Mouse (Mus musculus) brain, embryonic 14.5 days (tissue): Measurements from ENCODE around the gene Il16. TPM values are rescaled to one million over a fixed set of nuclear protein-coding genes. Genes with fewer than 3 reads are reported as not detected.

Experiments
- DNase-seq: peaks from one replicate; pipeline ENCODE4 v3.0.0-alpha.2; 2011; ENCODE audit warnings: low read depth
- CTCF ChIP-seq: fragments of 200-500 bp; IDR thresholded peaks from 2 replicates; pipeline ENCODE4 v1.5.1; 2012; ENCODE audit warnings: inconsistent platforms, mild to moderate bottlenecking, moderate library complexity, borderline replicate concordance; ENCODE audit not compliant: insufficient read depth, insufficient read length; ENCODE audit errors: extremely low read depth
- POLR2A ChIP-seq: fragments of 200-500 bp; IDR thresholded peaks from 2 replicates; pipeline ENCODE4 v1.6.1; 2012; ENCODE audit warnings: mild to moderate bottlenecking, inconsistent platforms, borderline replicate concordance; ENCODE audit not compliant: poor library complexity, insufficient read depth, insufficient read length, severe bottlenecking; ENCODE audit errors: extremely low read depth
- polyA plus RNA-seq: library from polyadenylated mRNA; depleted of rRNA; stranded (reverse); fragments of >200 nt; gene quantifications from 2 replicates; pipeline ENCODE4 v1.2.3, GENCODE M21; 2012

The Il16 gene
- polyA plus RNA-seq, 1 experiment, result 1.2 TPM

DNA sequence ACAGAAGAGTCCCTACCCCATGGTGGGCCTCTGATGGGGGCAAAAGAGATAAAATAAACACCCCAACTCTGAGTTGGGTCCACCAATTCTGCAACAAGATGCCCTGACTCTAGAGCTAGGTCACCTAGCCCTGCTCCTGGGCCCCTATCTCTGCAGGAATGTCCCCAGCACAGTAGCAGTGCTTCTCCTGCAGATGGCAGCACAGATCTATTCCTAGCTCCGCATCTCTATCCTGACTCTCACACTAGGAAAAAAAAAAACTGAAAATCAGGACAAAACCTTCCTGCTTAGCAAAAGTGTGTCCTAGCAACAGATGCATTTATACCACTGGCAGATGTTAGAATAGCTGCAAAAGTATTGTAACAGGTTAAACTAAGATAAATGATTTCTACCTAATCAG is 76.8 kb downstream of the Il16 start:
- TF ChIP-seq CTCF (peak; percentile 75; the same call in 1 of the 2 replicates), POLR2A (no peak)
- DNase-seq, result peak; percentile 66

DNA sequence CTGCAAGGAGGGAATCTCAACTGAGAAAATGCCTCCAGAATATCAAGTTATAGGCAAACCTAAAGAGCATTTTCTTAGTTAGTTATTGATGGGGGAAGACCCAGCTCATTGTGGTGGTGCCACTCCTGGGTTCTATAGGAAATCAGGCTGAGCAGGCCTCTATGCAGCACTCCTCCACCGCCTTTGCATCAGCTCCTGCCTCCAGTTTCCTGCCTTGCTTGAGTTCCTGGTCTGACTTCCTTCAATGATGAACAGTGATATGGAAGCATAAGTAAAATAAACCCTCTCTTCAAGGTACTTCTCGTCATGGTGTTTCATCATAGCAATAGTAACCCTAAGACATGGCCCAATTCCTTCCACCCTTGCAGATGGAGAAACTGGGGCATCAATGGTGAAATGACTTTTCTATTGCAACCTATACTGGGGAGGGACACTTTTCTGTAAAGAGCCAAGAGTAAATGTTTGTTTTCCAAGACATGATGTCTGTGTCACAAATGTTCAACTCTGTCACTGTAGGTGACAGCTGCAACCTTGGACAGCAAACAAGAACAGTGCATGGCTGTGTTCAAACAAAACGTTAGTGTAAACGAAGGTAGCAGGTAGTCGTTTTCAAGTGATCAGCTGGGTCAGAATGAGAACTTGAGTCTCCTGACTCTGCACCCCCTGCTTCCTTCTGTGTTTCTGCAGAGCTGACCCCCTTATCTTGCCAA is 77.4 kb downstream of the Il16 start:
- DNase-seq, result no peak
- TF ChIP-seq POLR2A, result no peak
- TF ChIP-seq CTCF, result no peak

DNA sequence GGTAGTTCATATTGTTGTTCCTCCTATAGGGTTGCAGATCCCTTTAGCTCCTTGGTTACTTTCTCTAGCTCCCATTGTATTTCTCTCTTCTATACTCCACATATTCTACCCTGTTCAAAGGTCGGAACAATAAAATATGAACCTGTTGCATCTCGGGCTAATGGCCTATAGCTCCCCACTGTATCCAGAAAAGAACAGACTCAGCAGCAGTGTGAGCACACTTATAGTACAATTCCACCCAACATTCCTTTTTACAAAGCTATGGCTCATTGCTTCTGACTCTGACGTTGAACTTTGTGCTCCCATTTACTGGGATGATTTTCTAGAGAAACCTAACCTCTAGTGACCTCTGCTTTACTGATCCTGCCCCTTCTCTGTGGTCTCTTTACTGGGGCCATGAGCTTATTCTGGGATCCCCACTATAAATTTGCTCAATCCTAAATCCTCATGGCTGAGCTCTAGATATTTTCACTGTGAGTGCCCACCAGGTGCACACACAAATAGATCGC is 79.4 kb downstream of the Il16 start:
- TF ChIP-seq CTCF (no peak), POLR2A (no peak)
- DNase-seq, result no peak

DNA sequence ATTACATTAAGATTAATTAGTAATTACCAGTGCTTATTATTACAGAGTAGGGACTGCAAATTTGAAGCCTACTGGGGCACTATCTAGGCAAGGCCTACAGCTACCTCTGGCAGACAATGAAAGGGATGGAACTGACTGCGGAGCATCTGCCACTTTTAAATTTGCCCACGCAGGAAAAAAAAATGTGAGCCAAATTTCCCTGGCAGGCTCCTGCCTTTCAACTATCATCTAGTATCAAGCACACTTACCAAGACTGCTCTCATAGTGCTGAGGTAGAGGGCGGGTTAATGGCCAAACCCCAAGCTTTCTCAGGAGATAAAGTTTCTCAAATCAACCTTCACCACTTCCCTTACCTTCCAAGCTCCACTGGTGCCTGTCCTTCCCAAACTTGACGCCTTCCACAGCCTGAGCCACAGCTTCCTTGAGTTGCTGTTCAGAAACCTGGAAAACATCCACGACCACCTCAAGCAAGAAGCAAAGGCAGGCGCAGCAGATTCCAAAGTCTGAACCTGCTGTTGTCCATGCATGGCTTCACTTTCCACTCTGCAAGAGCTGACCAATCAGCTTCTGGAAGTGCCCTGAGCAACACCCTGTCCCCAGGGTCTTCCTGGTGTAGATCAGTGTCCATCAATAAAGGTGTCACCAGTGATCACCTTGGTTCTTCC is 82.7 kb downstream of the Il16 start:
- TF ChIP-seq CTCF (no peak), POLR2A (no peak)
- peak; percentile 28 for DNase-seq

DNA sequence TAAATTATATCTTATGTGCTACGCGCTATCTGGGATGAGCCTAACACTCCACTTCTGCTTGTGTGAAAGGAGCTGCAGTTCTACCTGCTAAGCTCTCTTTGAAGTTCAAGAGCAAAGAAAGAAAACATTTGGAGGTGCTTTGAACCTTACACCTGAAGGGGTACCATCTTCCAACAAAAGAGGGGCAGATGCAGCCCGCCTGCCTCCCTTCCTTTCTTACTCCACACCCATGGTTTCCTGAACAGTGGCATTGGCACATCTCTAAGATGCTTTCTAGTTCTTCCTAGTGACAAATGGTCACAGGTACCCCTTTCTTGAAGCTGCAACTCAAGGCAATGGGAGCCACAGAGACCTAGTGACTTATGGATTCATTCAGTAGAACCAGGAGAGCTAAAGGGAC is 83.8 kb downstream of the Il16 start:
- no peak for DNase-seq
- TF ChIP-seq CTCF (no peak), POLR2A (no peak)

DNA sequence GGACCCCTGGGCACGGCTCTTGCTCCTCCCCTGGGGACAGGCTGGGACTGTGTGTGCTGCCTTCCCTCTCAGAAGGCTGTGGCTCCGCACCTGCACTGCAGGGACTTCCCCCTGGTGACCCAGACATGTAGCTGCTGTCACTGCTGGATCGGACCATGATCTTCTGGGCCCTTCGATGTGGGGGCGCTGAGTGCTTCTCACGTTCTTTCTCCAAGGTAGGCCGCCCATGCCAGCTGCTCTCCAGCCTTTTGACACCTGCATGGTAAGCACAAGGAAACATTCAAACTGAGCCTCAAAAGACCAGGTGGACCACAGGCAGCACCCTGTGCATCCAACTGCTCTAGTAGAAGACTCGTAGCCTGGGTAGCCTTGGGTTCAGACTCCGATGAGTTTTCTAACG is 84.5 kb downstream of the Il16 start:
- no peak for TF ChIP-seq CTCF
- no peak for TF ChIP-seq POLR2A
- no peak for DNase-seq

DNA sequence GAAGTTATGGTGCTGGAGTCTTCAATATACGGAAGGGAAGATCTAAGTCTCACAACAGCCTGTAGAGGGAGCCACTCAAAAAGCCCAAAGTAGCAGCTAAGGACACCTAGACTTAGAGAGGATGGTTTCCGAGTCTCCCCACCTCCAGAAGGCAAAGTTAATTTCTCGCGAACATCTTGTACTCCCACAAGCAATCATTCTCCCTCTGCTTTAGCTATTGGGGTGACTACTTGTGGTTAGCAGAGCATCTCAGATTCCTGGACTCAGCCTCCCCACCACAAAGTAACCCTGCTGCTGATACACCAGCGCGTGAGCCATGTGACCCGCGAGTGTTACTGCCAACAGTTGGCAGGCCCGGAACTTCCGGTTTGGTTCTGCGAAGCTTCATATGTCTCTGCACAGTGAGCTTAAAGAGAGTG is 85.2 kb downstream of the Il16 start:
- DNase-seq, result no peak
- TF ChIP-seq POLR2A (no peak), CTCF (no peak)

DNA sequence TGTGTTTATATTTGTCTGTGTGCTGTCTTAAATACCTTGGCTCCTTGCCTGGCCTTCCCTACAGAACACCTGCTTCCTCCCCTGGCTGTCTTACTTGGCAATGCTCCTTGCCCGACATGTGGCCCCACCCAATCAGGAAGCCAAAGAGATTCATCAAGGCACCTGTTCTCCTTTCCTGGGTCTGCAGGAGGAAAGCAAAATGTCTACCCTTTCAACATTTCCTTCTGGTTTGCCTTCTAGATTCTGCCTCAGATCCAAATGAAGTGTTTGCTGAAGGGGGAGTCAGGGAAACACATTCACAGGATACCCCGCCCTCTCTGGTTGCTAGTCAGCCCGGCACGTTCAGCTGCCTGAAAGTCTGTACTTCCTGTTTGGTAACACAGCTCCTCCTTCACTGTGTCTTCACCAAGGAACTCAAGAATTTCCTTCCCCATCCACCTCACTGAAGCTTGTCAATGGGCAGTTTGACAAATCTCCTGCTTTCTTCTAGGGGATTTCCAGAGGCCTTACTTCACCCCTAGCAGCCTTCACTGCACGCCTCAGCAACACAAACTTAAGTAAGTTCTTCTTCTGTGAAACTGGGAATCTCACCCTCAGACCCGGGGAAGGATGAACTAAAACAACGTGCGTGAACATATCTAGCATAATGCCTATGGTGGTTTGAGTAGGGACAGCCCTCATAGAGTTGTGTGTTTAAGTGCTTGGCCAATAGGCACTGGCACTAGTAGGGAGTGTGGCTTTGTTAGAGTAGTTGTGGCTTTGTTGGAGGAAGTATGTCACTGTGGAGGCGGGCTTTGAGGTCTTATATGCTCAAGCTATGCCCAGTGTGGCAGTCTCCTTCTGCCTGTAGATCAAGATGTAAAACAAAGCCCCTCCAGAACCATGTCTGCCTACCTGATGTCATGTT is 86.1 kb downstream of the Il16 start:
- peak; percentile 77 for DNase-seq

DNA sequence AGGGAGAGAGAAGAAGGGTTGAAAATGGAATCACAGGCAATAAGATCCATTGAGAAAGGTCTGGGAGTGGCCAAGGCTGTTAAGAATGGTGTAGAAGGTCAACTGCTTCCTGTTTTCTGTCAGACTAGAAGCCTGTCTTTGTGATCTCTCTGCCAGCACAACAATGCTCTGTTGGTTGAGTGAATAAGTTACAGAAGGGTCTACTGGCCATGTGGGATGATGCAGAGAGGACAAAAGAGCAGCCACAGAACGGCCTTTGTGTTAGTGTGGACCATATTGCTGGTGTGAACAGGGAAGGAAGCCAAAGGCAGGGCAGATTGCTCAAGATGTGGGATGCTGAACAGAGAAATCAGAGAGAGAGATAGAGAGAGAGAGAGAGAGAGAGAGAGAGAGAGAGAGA is 86.8 kb downstream of the Il16 start:
- no peak for DNase-seq
- TF ChIP-seq CTCF (no peak), POLR2A (no peak)

More for the DNA sequence above, 86.1 kb downstream of the Il16 start:
- no peak for TF ChIP-seq CTCF
- TF ChIP-seq POLR2A, result no peak

DNA sequence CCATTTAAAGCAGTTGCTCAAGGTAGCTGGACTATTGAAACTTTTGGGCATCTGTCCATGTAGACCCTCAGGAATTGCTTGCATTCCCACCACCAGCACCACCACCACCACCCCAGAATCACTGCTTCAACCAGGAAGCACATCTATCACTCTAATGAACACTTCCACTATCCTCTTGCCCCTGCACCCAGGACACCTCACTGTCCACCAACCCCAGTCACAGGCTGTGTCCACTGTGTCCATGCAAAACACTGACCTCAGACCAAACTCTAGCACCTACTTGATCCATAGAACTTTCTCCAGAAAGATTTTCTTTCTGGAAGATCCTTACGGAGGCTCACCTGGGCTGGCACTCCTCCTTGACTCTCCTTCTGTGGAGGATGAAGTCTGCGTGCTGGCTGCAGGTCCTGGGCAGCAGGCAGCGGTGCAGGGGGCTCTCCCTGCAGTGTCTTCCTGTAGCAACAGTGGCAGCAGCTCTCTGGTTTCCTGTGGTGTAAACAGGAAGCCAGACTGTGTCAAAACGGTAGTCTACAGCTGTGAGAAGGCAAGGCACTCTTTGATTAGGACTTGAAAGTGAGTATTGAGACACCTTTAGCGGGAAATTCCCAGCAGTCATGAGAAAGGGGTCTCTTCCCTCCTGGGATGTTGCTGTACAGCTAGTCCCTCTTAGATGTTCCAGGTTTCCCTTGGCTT is 90.4 kb downstream of the Il16 start:
- TF ChIP-seq POLR2A (no peak), CTCF (no peak)
- DNase-seq, result no peak

DNA sequence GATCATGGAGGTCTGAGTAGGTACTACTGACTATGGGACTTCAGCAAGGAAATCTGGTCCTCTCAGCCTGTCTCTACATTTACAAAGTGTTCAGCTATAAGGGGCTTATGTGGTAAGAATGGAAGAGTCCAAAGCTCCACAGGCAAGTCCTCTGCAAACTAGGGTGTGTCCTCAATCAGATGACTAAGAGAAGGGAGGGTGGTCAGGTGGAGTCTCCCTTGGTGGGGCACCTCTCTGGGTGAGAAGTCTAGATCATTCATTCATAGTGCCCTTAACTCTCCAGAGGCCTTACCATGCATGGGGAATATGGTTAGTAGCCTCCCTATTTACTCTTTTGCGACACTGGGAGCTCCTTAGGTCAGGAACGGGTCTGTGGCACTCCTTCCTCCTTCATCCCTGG is 91.3 kb downstream of the Il16 start:
- DNase-seq, result no peak
- no peak for TF ChIP-seq POLR2A
- TF ChIP-seq CTCF, result no peak

DNA sequence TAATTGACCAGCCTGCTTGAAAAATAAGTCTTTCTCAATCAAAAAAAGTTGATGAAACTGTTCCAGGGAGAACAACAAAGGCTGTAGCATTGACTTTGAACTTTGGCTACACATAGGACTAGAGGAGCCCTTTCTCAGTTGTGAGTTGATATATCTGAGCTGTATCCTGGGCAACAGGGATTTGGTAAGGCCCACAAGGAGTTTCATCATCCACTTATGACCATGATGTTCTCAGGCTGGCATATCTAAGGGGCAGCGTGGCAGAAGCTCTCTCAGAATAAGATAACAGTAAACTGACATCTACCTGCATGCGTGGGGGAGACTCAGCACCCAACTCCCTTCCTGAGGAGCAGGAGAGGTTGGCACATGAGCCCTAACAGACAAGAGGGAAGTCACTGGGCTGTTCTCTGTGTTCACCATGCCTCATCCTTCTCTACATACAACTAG is 91.9 kb downstream of the Il16 start:
- no peak for TF ChIP-seq POLR2A
- TF ChIP-seq CTCF, result no peak
- DNase-seq, result no peak
